Mouse (Mus musculus): ENCODE results near the gene Jsrp1. TPM values are rescaled to one million over a fixed set of nuclear protein-coding genes. Genes with fewer than 3 reads are reported as not detected.

Gene Jsrp1
- polyA plus RNA-seq, 1 experiment from 2014 or later, result 5.6 TPM

DNA sequence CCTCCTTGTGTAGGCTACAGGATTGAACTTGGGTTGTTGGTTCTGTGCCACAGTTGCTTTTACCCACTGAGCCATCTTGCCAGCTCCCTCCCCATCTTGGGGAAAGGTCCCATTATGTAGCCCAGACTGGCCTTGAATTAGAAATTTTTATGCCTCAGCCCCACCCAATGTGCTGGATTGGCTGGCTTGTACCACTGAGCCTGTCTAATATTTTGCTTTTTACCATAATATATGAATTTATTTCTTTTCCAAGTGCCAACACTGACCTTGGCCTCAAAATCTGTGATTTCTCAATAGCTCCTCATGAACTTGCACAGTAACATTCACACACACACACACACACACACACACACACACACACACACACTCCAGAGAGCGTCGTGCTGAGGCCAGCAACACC is 47.6 kb downstream of the Jsrp1 start:
- 77% methylated on average over 2 of the region's 2 CpGs for WGBS
- Histone ChIP-seq H3K9me3 (replicated peaks; ENCODE audit: control insufficient read depth, low read length) (no peaks in the 10 kb centered on the region), H3K27ac (ENCODE audit: low read length) (peak overlapping the region; percentile 34; the same call in 1 of the 2 replicates), H3K4me2 (ENCODE audit: low read depth, low read length) (no peak overlapping the region), H3K9ac (ENCODE audit: low read length) (no peak overlapping the region), H3K4me1 (ENCODE audit: control insufficient read depth, insufficient read depth, low read length) (peaks cover 27% of the 10 kb centered on the region), H3K4me3 (ENCODE audit: low read length) (no peak overlapping the region), H3K36me3 (ENCODE audit: control insufficient read depth, insufficient read depth) (peaks cover 41% of the 10 kb centered on the region), H3K27me3 (ENCODE audit: control insufficient read depth, insufficient read depth, low read length) (no peaks in the 10 kb centered on the region)
- no peak for ATAC-seq (replicated peaks; ENCODE audit: extremely low read depth, insufficient read depth, low FRiP score)

DNA sequence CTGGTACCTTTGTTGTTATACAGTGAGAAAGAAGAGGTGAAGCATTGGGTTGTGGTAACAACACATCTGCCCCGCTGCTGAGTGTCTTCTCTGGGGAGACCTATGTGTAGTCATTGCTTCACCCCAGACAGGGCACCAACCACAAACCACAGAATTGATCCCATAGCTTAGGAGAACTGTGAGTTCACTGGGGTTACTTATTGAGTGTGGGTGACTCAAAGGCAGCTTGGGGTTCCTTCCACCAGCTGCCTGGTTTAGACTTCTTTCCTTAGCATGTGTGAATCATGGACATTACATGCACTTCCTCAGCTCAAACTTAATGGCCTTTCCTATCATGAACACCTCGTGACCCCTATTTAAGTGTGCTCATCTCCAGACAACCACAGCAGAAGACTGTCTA is 49.8 kb downstream of the Jsrp1 start:
- no peak for ATAC-seq (replicated peaks; ENCODE audit: extremely low read depth, insufficient read depth, low FRiP score)
- H3K9me3 ChIP-seq (replicated peaks; ENCODE audit: control insufficient read depth, low read length), result no peaks in the 10 kb centered on the region
- H3K4me3 ChIP-seq (ENCODE audit: low read length), result no peak overlapping the region
- H3K27me3 ChIP-seq (ENCODE audit: control insufficient read depth, insufficient read depth, low read length), result no peaks in the 10 kb centered on the region
- H3K4me1 ChIP-seq (ENCODE audit: control insufficient read depth, insufficient read depth, low read length), result peaks cover 48% of the 10 kb centered on the region
- H3K27ac ChIP-seq (ENCODE audit: low read length), result no peak overlapping the region
- no peak overlapping the region for H3K9ac ChIP-seq (ENCODE audit: low read length)
- H3K4me2 ChIP-seq (ENCODE audit: low read depth, low read length), result no peak overlapping the region
- H3K36me3 ChIP-seq (ENCODE audit: control insufficient read depth, insufficient read depth), result peaks cover 30% of the 10 kb centered on the region
- 87% methylated on average over 2 of the region's 2 CpGs for WGBS

DNA sequence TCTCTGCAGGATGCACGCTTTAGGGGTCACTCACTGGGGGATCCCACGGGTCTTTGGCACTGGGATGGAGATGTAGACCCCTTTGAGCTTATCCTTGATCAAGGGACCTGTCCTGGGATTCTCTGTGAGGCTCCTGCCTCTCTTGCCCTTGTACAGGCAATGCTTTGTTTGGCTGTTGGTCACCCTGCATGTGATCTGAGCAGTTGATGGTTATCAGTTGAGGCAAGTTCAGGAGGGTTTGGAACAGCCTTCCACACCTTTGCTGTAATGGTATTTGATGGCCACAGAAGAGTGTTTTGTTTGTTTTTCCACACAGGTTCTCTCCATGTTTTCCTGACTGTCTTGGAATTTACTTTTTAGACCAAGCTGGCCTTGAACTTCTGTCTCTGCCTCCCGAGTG is 51.5 kb downstream of the Jsrp1 start:
- H3K4me1 ChIP-seq (ENCODE audit: control insufficient read depth, insufficient read depth, low read length), result peaks cover 64% of the 10 kb centered on the region
- no peak for ATAC-seq (replicated peaks; ENCODE audit: extremely low read depth, insufficient read depth, low FRiP score)
- 73% methylated on average over 3 of the region's 3 CpGs for WGBS

DNA sequence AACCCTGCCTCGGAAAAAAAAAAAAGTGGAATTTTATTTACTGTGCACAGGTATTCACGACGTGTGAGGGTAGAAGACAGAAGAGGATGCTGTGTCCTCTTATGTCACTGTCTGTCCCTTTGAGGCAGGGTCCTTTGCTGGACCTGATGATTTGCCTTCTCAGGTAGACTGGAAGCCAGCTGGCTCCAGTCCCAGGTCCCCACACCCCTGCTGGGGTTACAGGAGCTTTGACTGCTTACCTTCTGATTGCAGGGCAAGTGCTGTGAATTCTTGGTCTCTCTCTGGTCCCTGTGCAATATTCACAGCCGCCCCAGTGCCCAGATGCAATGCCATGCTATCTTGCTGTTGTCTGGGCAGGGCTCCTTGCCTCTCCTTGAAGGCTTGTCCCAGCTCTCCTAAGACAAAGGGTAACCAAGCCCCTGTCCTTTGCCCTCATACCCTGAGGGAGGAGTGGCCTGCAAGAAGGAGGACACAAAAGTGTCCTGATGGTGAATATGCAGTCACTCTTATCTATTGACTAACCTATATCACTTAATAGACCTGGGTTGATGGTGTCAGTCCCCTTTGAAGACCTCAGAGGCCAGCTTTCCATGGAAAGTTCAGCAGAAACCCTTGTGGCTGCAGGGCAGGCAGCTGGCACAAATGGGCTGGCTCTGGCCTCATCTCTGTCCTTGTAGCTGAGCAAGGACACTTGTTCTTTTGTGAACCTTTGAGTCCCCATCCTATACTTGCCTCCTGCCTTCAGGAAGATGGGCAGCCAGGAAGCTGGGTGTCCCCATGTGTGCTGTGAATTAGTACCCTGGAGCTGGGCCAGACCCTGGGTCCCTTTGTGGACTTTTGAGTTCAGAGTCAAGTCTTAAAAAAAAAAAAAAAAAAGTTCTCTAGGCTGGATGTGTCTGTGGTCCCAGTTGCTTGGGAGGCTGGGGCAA is 52.4 kb downstream of the Jsrp1 start:
- no peak overlapping the region for H3K4me2 ChIP-seq (ENCODE audit: low read depth, low read length)
- H3K4me1 ChIP-seq (ENCODE audit: control insufficient read depth, insufficient read depth, low read length), result peaks cover 64% of the 10 kb centered on the region
- H3K27ac ChIP-seq (ENCODE audit: low read length), result peak overlapping the region; percentile 3; the same call in 1 of the 2 replicates
- H3K4me3 ChIP-seq (ENCODE audit: low read length), result no peak overlapping the region
- ATAC-seq (replicated peaks; ENCODE audit: extremely low read depth, insufficient read depth, low FRiP score), result no peak
- WGBS, result 79% methylated on average over 4 of the region's 4 CpGs
- no peaks in the 10 kb centered on the region for H3K9me3 ChIP-seq (replicated peaks; ENCODE audit: control insufficient read depth, low read length)
- no peak overlapping the region for H3K9ac ChIP-seq (ENCODE audit: low read length)
- peaks cover 8% of the 10 kb centered on the region for H3K36me3 ChIP-seq (ENCODE audit: control insufficient read depth, insufficient read depth)
- H3K27me3 ChIP-seq (ENCODE audit: control insufficient read depth, insufficient read depth, low read length), result no peaks in the 10 kb centered on the region

More for the DNA sequence above, 51.5 kb downstream of the Jsrp1 start:
- Histone ChIP-seq H3K4me2 (ENCODE audit: low read depth, low read length) (no peak overlapping the region), H3K27ac (ENCODE audit: low read length) (no peak overlapping the region), H3K27me3 (ENCODE audit: control insufficient read depth, insufficient read depth, low read length) (no peaks in the 10 kb centered on the region), H3K9me3 (replicated peaks; ENCODE audit: control insufficient read depth, low read length) (no peaks in the 10 kb centered on the region), H3K36me3 (ENCODE audit: control insufficient read depth, insufficient read depth) (peaks cover 17% of the 10 kb centered on the region), H3K4me3 (ENCODE audit: low read length) (no peak overlapping the region), H3K9ac (ENCODE audit: low read length) (no peak overlapping the region)

DNA sequence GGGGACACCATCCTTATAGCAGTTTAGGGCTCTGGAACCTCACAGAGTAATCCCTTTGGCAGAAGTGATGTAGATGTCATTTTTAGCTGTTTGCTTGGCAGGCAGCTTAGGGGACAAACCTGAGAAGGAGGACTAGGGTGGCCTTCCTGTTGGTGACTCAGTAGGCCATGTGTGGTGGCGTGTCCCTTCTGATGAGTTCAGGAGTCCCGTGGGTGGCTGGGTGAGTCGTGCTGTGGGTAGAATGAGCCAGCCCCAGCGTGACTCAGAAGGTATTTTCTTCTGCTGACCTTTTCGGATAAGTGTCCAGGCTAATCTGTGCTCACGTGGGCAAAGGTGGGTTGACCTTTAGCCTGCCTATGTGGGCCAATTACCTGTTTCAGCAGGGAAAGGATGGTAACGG is 54.6 kb downstream of the Jsrp1 start:
- H3K27ac ChIP-seq (ENCODE audit: low read length), result peak overlapping the region; percentile 71
- H3K4me2 ChIP-seq (ENCODE audit: low read depth, low read length), result no peak overlapping the region
- H3K4me1 ChIP-seq (ENCODE audit: control insufficient read depth, insufficient read depth, low read length), result peaks cover 68% of the 10 kb centered on the region
- H3K27me3 ChIP-seq (ENCODE audit: control insufficient read depth, insufficient read depth, low read length), result no peaks in the 10 kb centered on the region
- H3K9ac ChIP-seq (ENCODE audit: low read length), result peak overlapping the region; percentile 55; the same call in 1 of the 2 replicates
- 49% methylated on average over 7 of the region's 7 CpGs for WGBS
- no peak overlapping the region for H3K4me3 ChIP-seq (ENCODE audit: low read length)
- no peaks in the 10 kb centered on the region for H3K36me3 ChIP-seq (ENCODE audit: control insufficient read depth, insufficient read depth)
- ATAC-seq (replicated peaks; ENCODE audit: extremely low read depth, insufficient read depth, low FRiP score), result no peak
- H3K9me3 ChIP-seq (replicated peaks; ENCODE audit: control insufficient read depth, low read length), result no peaks in the 10 kb centered on the region

MicroRNA genes within 50 kb of the gene (microRNA counts, 519-probe panel; counts per million panel counts)
- microRNA mmu-miR-1982, result not detected

Small RNAs within 50 kb of the gene (microRNA-seq; reads per million reads assigned to microRNA genes)
- gene Mir1982, result 4.5 reads per million, percentile 17 among the genes with 10 or more reads in this experiment

Other genes starting within 250 kb of the Jsrp1 start
- 5.8 and 6.0 TPM in 2 replicates for gene Klf16, start 236.2 kb downstream of the Jsrp1 start, polyA plus RNA-seq (2015; fragmentation: Nextera tagmentation; extraction: Ambion mirVana)
- gene Abhd17a, start 223.2 kb downstream of the Jsrp1 start, polyA plus RNA-seq (2015; fragmentation: Nextera tagmentation; extraction: Ambion mirVana), result 79.5 and 91.7 TPM in 2 replicates
- 60.1 and 68.4 TPM in 2 replicates for gene Scamp4, start 210.6 kb downstream of the Jsrp1 start, polyA plus RNA-seq (2015; fragmentation: Nextera tagmentation; extraction: Ambion mirVana)
- gene Adat3, start 210.6 kb downstream of the Jsrp1 start, polyA plus RNA-seq (2015; fragmentation: Nextera tagmentation; extraction: Ambion mirVana), result 3.5 and 4.0 TPM in 2 replicates
- gene Gm49322, start 207.5 kb downstream of the Jsrp1 start, polyA plus RNA-seq (2015; fragmentation: Nextera tagmentation; extraction: Ambion mirVana), result 2.2 and 2.8 TPM in 2 replicates
- 50.7 and 103 TPM in 2 replicates for gene Csnk1g2, start 190.7 kb downstream of the Jsrp1 start, polyA plus RNA-seq (2015; fragmentation: Nextera tagmentation; extraction: Ambion mirVana)
- 41.7 and 58.2 TPM in 2 replicates for gene Btbd2, start 156.4 kb downstream of the Jsrp1 start, polyA plus RNA-seq (2015; fragmentation: Nextera tagmentation; extraction: Ambion mirVana)
- 82.1 and 92.8 TPM in 2 replicates for gene Mknk2, start 135.4 kb downstream of the Jsrp1 start, polyA plus RNA-seq (2015; fragmentation: Nextera tagmentation; extraction: Ambion mirVana)
- 29.0 and 33.4 TPM in 2 replicates for gene Mob3a, start 111.5 kb downstream of the Jsrp1 start, polyA plus RNA-seq (2015; fragmentation: Nextera tagmentation; extraction: Ambion mirVana)
- 11.2 and 13.2 TPM in 2 replicates for gene Izumo4, start 111.3 kb downstream of the Jsrp1 start, polyA plus RNA-seq (2015; fragmentation: Nextera tagmentation; extraction: Ambion mirVana)
- gene Ap3d1, start 71.2 kb downstream of the Jsrp1 start, polyA plus RNA-seq (2015; fragmentation: Nextera tagmentation; extraction: Ambion mirVana), result 45.7 and 49.5 TPM in 2 replicates
- gene Dot1l, start 58.3 kb downstream of the Jsrp1 start, polyA plus RNA-seq (2015; fragmentation: Nextera tagmentation; extraction: Ambion mirVana), result 18.8 and 19.2 TPM in 2 replicates
- 42.3 and 47.7 TPM in 2 replicates for gene Sf3a2, start 15.3 kb downstream of the Jsrp1 start, polyA plus RNA-seq (2015; fragmentation: Nextera tagmentation; extraction: Ambion mirVana)
- 79.4 and 83.3 TPM in 2 replicates for gene Plekhj1, start 14.9 kb downstream of the Jsrp1 start, polyA plus RNA-seq (2015; fragmentation: Nextera tagmentation; extraction: Ambion mirVana)
- 0.13 and 0.29 TPM in 2 replicates for gene Amh, start 8.3 kb downstream of the Jsrp1 start, polyA plus RNA-seq (2015; fragmentation: Nextera tagmentation; extraction: Ambion mirVana)
- 2,111 and 2,265 TPM in 2 replicates for gene Oaz1, start 13.2 kb upstream of the Jsrp1 start, polyA plus RNA-seq (2015; fragmentation: Nextera tagmentation; extraction: Ambion mirVana)
- 0.39 and 0.84 TPM in 2 replicates for gene Lingo3, start 30.5 kb upstream of the Jsrp1 start, polyA plus RNA-seq (2015; fragmentation: Nextera tagmentation; extraction: Ambion mirVana)
- gene Lsm7, start 41.7 kb upstream of the Jsrp1 start, polyA plus RNA-seq (2015; fragmentation: Nextera tagmentation; extraction: Ambion mirVana), result 141 and 148 TPM in 2 replicates
- 28.4 and 33.2 TPM in 2 replicates for gene Sppl2b, start 41.8 kb upstream of the Jsrp1 start, polyA plus RNA-seq (2015; fragmentation: Nextera tagmentation; extraction: Ambion mirVana)
- not detected in 2 replicates for gene Tmprss9, start 58.4 kb upstream of the Jsrp1 start, polyA plus RNA-seq (2015; fragmentation: Nextera tagmentation; extraction: Ambion mirVana)
- gene Timm13, start 87.5 kb upstream of the Jsrp1 start, polyA plus RNA-seq (2015; fragmentation: Nextera tagmentation; extraction: Ambion mirVana), result 286 and 289 TPM in 2 replicates
- gene Lmnb2, start 104.7 kb upstream of the Jsrp1 start, polyA plus RNA-seq (2015; fragmentation: Nextera tagmentation; extraction: Ambion mirVana), result 27.5 and 30.0 TPM in 2 replicates
- 33.6 and 34.3 TPM in 2 replicates for gene Gadd45b, start 116.6 kb upstream of the Jsrp1 start, polyA plus RNA-seq (2015; fragmentation: Nextera tagmentation; extraction: Ambion mirVana)
- 1.4 TPM in 2 replicates for gene Gng7, start 201.4 kb upstream of the Jsrp1 start, polyA plus RNA-seq (2015; fragmentation: Nextera tagmentation; extraction: Ambion mirVana)
- 0.06 and 0.09 TPM in 2 replicates for gene Diras1, start 212.2 kb upstream of the Jsrp1 start, polyA plus RNA-seq (2015; fragmentation: Nextera tagmentation; extraction: Ambion mirVana)
- gene Slc39a3, start 223.9 kb upstream of the Jsrp1 start, polyA plus RNA-seq (2015; fragmentation: Nextera tagmentation; extraction: Ambion mirVana), result 9.6 and 10.8 TPM in 2 replicates
- 166 and 174 TPM in 2 replicates for gene Sgta, start 246.7 kb upstream of the Jsrp1 start, polyA plus RNA-seq (2015; fragmentation: Nextera tagmentation; extraction: Ambion mirVana)